Mouse (Mus musculus): Measurements from ENCODE around the gene Gm13271.
"Not testable (repeated sequence)": the region's sequence is repeated elsewhere in the genome, so short reads cannot be mapped to it uniquely, and the experiment has no call there.

Gene Gm13271

GRCm38 (mm10) chr4:88754818-88755340, at the start of gene Gm13271:
Gm13271 (plus strand) TSS chr4:88754868.
- ATAC-seq (ENCODE audit: insufficient number of reproducible peaks, low FRiP score, low TSS enrichment), result not testable (repeated sequence)

- no peak for ATAC-seq (ENCODE audit: insufficient number of reproducible peaks, low FRiP score, low TSS enrichment)
Measured at GRCm38 (mm10) chr4:88705924-88706323, 48.7 kb upstream of the Gm13271 start.

GRCm38 (mm10) chr4:88707128-88707826, 47.4 kb upstream of the Gm13271 start:
- no peak for ATAC-seq (ENCODE audit: insufficient number of reproducible peaks, low FRiP score, low TSS enrichment)

GRCm38 (mm10) chr4:88714281-88714680, 40.4 kb upstream of the Gm13271 start:
- ATAC-seq (ENCODE audit: insufficient number of reproducible peaks, low FRiP score, low TSS enrichment), result no peak

- no peak for ATAC-seq (ENCODE audit: insufficient number of reproducible peaks, low FRiP score, low TSS enrichment)
Measured at GRCm38 (mm10) chr4:88715059-88715458, 39.6 kb upstream of the Gm13271 start.

GRCm38 (mm10) chr4:88718715-88719114, 36.0 kb upstream of the Gm13271 start:
- no peak for ATAC-seq (ENCODE audit: insufficient number of reproducible peaks, low FRiP score, low TSS enrichment)

GRCm38 (mm10) chr4:88721791-88722721, 32.6 kb upstream of the Gm13271 start, which contains the start of the genes Gm26566 and Klhl9:
Gm26566 (plus strand) TSS chr4:88721805.
Klhl9 (minus strand) TSS chr4:88722465.
- ATAC-seq (ENCODE audit: insufficient number of reproducible peaks, low FRiP score, low TSS enrichment), result peak; percentile 92

GRCm38 (mm10) chr4:88723497-88724090, 31.1 kb upstream of the Gm13271 start:
- ATAC-seq (ENCODE audit: insufficient number of reproducible peaks, low FRiP score, low TSS enrichment), result no peak

- ATAC-seq (ENCODE audit: insufficient number of reproducible peaks, low FRiP score, low TSS enrichment), result no peak
Measured at GRCm38 (mm10) chr4:88726727-88727126, 27.9 kb upstream of the Gm13271 start.

- ATAC-seq (ENCODE audit: insufficient number of reproducible peaks, low FRiP score, low TSS enrichment), result no peak
Measured at GRCm38 (mm10) chr4:88727324-88727723, 27.3 kb upstream of the Gm13271 start.

- peak; percentile 36; the same call in 1 of the 2 replicates for ATAC-seq (ENCODE audit: insufficient number of reproducible peaks, low FRiP score, low TSS enrichment)
Measured at GRCm38 (mm10) chr4:88738480-88738879, 16.2 kb upstream of the Gm13271 start.

- ATAC-seq (ENCODE audit: insufficient number of reproducible peaks, low FRiP score, low TSS enrichment), result no peak
Measured at GRCm38 (mm10) chr4:88739036-88739435, 15.6 kb upstream of the Gm13271 start.

GRCm38 (mm10) chr4:88741426-88741825, 13.2 kb upstream of the Gm13271 start:
- ATAC-seq (ENCODE audit: insufficient number of reproducible peaks, low FRiP score, low TSS enrichment), result no peak

GRCm38 (mm10) chr4:88742771-88743371, 11.8 kb upstream of the Gm13271 start:
- no peak for ATAC-seq (ENCODE audit: insufficient number of reproducible peaks, low FRiP score, low TSS enrichment)

GRCm38 (mm10) chr4:88744207-88744606, 10.5 kb upstream of the Gm13271 start:
- 0 out of 2 replicates have a peak, but pooled peaks have one; percentile 61 for ATAC-seq (ENCODE audit: insufficient number of reproducible peaks, low FRiP score, low TSS enrichment)

- no peak for ATAC-seq (ENCODE audit: insufficient number of reproducible peaks, low FRiP score, low TSS enrichment)
Measured at GRCm38 (mm10) chr4:88749926-88750325, 4.7 kb upstream of the Gm13271 start.

- ATAC-seq (ENCODE audit: insufficient number of reproducible peaks, low FRiP score, low TSS enrichment), result not testable (repeated sequence)
Measured at GRCm38 (mm10) chr4:88756581-88757513, 2.2 kb downstream of the Gm13271 start.

- peak; percentile 100 for ATAC-seq (ENCODE audit: insufficient number of reproducible peaks, low FRiP score, low TSS enrichment)
Measured at GRCm38 (mm10) chr4:88757628-88758031, 3.0 kb downstream of the Gm13271 start.

- not testable (repeated sequence) for ATAC-seq (ENCODE audit: insufficient number of reproducible peaks, low FRiP score, low TSS enrichment)
Measured at GRCm38 (mm10) chr4:88758751-88759150, 4.1 kb downstream of the Gm13271 start.

Measured in cerebellum, adult (tissue).